Mouse (Mus musculus) kidney, postnatal 14 days (tissue): ENCODE measurements at regions not wholly inside any gene's neighbourhood (a gene's known extent, or its start where the extent isn't known, plus 50 kb on each side); places are given as distances from the start of the nearest gene placed in this dataset.

Source experiments
- DNase-seq: peaks from one replicate; pipeline ENCODE4 v3.0.0; 2022; ENCODE audit warnings: mixed read lengths

DNA sequence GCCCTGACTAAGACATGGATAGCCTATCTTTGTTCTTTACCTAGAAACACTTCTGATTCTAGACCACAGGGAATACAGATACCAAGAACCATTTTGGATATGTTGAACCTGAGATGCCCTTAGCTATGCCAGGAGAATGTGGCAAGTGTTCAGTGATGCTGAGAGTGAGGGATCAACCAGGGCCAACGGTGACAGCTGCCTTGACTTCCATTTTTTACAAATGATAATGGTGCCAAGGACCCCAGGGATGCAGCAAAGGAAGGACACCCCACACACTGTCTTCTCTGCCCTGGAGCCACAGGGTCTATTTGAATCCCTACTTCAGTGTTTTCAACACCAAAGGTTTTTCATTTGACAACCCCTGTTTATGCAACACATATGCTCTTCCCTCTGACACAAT is 174.4 kb downstream of the Gsdmc2 start:
- DNase-seq, result no peak

DNA sequence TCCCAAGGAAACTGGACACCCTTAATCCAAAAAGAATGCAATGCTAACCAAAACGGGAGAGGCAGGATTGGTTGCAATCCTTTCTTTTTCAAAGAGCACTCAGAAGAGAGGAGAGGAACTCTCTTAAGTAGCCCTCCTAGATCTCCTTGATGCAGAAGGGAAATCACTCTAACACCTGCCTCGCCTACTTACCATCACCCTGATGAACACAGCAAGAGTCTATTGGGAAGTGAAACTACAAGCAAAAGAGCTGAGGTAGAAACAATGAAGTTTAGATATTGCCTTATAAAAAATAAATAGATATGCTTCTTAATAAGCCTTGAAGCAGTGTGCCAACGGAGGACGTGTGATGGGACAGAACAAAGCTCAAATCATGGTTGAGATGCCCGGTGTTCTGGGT is 177.4 kb downstream of the Gsdmc2 start:
- no peak for DNase-seq

DNA sequence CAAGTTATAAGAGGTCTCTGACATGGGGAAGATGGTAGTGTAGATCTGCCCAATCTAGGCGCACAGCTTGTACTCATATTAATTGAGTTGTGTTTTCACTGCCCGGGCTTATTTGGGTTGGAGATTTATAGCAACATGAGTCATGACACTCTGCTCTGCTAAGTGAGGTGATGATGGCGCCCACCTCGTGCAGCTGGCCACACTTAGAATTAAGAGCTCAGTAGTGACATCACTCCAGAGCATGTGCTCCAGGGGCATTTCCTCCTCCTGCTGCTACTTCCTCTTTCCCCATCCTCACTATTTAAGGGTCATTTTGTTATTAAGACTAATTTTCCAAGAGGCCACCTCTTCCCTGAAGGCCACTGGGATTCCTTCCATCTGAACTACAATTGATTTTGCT is 179.5 kb downstream of the Gsdmc2 start:
- no peak for DNase-seq

DNA sequence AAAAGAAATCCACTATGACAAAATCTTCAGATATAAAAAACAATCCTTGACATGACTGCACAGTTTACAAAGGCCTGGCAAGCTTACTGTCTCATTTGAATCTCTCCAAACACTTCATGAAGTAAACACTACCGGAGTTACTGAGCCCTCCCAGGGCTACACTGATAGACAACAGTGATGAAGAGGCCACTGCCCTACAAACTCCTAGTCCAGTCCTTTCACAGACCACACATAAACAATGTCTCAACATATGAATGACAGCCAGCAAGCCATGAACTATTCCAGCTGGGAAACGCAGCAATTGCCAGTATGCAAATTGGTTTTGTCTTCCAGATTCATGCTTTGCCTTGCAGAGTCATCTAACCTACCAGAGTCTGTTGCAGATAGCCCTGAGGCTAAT is 180.1 kb downstream of the Gsdmc2 start:
- DNase-seq, result no peak

DNA sequence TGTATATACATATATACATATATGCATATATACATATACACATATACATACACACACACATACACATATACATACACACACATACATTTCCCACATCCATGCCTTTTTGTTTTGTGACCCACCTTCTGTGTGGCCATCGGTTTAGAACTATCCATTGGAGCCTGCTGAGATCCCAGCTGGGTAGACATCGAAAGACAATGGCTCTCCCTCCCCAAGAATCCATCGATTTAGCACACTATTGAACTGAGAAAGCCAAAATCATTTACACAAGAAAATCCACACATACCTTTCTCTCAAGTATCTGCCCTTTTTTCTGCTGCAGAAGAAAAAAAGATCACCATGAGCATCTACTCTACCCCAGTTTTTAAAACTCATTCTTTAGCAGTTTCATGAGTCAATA is 182.8 kb downstream of the Gsdmc2 start:
- no peak for DNase-seq

DNA sequence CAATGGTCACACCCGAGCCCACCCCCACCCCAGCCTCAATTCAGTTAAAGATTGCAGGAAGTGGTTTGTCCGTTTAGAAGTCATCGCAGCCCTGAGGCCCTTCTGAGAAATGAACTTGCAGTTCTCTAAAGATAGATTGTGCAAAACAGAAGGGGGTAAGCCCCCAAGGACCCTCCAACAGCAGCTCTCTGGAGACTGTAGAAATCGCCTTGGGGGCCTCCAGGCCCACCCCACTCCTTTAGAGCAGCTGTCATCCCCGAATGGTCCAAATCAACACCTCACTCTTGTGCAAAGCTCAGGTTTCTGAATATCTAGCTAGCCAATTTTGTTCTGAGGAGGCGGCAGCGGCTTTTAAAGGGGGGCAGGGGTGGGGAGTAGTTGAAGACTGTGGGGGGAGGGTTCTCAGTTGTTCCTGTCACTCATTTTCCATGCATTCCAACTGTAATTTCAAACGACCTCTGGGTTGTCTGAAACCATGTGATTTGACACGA is 186.9 kb downstream of the Gsdmc2 start:
- DNase-seq, result no peak

DNA sequence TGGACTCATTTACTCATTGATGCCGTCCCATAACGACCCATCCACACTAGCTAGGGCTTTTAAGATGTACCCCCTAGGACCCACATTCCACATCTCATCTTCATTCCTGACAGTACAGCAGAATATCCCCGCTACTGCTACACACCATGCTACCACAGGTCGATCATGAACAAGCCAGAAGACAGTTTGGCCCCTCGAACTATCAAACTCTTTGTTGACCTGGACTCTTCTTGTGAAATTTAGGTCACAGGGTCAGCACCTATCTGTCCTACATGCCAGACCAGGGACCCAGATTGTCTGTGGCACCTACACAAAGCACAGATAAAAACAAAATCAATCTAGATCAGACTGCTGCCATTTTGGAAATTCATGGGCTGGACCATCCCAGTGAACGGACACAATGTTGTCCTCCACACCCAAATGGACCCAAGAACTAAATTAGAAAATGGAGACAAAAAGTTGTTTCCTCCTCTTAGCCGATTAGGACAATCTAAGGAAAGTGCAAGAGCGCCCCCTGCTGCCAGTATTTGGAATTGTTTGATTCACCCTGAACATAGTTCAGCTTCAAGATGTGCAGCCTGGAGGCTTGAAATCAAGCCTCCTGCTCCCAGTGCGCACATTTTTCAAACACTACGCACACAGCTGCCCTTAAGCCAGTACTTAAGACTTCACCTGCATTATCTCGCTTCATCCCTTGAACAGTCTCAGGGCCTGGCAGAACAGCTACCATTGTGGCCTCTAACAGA is 192.6 kb downstream of the Gsdmc2 start:
- peak; percentile 75 for DNase-seq

DNA sequence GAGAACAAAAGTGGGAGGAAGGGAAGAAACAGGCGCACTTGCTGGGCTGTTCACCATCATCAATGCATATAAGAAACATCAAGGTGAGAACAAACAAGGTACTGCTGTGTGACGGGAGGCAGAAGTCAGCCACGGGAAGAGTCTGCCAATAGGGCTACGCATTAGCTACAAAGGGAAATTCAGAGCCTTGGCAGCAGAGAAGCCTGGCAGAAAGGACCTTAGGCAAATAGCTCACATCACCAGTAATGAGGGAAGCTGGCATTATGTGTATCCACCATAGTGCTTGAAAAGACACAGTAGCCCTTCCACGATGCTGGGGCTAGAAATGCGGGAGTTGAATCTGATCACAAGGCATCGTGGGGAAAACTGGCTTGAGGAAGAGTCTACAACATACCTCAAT is 193.9 kb downstream of the Gsdmc2 start:
- DNase-seq, result no peak

DNA sequence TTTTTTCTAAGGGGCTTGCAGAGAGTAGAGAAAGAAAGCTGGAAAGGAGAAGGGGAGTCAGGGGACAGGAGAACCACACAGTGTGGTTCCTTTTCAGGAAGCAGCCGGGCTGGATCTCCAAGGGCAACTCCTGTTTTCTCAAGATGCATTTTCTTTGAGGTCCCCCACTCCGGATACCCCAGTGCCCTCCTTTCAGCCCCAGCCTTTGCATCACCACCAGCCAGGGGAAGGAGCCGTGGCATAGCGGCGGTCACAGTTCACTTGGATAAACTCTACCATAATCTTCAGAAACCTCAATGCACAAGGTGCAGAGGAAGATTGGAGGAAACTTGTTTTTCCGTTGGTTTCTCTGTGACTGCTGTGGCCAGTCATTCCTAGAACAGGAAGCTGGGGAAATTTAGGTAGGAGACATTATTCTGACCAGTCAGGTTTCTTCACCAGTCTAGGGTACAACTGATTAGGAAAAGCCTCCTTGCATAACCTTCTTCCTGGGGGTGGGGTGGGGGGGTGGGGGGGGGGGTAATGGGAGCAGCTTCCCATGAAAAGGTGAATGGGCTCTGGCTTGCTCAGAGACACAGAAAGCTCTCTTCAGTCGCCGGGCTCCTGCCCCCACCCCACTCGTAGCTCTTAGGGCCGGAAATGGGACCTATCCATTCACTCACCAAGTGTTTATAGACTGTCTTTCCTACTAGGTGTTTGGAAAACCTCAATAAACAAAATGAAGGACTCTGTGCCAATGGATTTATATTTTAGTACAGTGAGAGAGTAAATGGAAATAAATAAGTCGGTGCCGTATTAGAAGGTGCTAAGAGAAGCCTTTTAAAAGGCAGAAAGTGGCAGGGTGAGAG is 196.6 kb downstream of the Gsdmc2 start:
- DNase-seq, result no peak

DNA sequence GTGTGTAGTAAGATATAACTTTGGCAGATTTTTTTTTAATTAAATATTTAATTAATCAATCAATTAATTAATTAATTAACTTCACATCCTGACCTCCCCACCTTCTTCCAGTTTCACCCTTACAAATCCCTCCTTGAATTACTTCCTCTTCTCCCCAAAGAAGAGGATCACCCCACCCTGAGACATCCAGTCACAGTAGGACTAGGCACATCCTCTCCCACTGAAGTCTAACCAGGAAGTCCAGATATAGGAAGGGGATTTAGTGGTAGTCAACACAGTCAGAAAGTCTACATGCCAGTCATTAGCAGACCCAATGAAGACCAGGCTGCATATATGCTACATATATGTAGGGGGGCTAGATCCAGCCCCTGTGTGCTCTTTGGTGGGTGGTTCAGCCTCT is 220.2 kb downstream of the Gsdmc2 start:
- DNase-seq, result no peak

DNA sequence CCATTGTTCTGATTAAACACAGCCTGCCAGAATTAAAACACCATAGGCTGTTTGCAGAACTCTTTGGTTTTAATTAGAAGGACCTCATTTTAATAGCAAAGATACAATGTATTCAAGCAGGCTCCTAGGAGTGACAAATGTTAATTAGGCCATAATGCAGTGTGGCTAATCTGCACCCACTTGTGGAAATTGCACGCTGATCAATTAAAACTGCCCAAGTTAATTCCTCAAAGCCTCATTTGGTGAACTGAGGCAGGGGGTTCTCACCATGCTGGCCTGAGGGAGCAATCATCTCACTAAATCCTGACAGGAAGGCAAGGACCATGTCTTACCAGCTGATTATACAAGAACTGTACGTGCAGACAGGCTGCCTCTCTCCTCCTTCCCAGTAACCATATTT is 220.7 kb downstream of the Gsdmc2 start:
- no peak for DNase-seq

DNA sequence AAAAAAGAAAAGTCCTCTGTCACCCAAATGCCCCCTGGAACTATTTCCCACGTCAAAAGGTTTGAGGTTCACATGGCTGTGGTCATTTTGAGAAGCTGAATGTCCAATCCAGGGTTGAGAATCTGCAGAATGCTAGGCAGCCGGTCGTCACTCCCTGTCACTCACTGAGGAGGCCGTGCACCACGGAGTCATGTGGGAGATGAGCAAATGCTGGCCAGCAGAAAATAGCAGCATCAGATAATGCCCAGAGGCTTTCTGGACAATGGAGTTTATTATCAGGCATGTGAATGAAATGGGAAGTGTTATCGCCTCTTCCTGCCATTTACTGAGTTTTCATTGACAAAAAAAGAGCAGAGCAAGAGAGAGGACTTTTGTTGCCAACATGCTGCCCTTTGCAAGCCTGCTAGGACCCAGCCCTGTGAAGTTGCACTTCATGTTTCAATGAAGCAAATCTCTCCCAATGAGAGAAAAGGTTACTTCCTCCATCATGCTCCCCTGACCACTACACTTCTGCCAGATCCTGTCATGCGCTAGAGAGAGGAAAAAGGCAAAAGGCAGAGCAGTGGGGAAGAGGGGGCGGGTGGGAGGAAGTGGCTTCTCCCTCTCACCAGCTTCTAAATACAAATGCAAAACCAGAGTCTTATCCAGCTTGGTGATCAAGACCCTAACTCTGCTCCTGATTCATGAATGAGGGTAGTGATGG is 228.3 kb downstream of the Gsdmc2 start:
- DNase-seq, result no peak

DNA sequence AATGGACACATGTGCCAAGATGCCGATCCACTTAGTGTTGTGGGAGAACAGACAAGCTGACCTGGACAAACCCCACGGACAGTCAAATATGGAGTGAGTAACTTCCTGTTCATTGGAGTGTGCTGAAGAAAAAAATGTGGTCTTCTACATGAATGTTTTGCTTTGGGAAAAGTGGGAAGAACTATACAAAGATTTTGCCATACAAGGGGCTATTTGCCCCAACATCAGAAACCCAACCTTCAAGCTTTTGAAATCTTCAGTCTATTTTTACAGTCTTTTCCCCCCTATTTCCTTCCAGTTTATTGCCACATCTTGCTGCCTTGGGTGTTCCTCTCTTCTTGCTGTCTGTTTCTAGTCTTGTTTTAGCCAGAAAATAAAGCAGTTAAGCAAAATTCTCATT is 230.8 kb downstream of the Gsdmc2 start:
- no peak for DNase-seq

DNA sequence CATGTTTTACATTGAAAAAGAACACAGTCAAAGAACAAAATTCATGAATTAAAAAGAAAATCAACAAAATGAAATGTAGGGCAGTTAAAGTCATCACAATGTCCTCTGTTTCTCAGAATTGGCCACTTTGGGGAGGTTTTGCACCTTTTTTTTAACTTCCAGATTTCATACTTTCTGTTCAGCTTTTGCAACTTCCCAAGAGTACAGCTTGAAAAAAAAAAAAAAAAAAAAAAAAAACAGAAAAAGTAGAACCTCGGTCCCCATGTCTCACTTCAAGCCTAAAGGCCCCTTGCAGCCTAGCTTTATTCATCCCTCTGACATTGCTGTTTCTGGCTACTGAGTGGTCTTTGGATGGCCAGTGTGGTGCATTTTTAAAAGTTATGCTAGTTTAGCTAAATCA is 231.9 kb downstream of the Gsdmc2 start:
- DNase-seq, result no peak

DNA sequence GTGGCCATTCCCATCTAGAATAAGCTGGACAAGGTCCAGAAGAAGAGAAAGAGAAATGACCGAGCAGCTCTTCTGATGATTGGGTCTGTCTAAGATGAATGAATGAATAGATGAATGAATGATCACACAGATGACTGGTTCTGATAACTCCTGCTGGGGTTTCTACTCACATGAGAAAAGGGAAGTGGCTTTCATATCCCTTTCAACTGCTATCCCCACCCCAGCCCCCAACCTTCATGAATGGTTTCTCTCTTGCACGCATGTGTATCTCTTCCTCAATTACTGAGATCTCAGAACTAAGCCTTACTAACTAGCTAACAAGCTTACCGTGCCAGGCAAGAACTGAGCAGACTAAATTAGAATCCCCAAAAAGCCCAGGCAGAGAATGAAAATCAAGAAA is 233.8 kb downstream of the Gsdmc2 start:
- DNase-seq, result no peak

DNA sequence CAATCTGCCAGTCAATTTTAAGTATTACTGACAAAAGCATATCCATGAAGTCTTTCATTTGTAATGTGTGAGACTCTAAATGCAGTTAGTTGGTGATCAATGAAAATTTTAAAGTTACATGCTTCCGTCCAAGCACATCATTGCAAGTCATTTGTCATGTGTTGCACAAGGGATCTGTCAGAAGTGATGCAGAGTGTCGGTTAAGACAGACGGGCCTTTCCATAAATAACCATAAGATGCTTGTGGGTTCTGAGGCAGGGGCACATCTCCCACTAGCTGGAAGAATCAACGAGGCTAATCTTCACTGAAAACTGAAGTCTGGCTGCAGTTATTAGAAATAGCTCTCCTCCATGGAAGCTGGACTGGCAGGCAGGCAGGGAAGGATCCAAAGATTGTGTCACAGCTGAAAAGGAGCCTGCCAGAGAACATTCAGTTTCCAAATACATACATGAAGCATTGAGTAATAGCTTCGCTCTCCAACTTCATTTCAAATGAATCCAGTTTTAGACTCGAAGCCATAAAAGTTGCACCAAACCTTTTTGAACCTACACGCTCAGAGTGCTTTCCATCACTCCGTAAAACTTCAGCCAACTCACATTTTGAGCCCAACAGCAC is 241.8 kb downstream of the Gsdmc2 start:
- no peak for DNase-seq

DNA sequence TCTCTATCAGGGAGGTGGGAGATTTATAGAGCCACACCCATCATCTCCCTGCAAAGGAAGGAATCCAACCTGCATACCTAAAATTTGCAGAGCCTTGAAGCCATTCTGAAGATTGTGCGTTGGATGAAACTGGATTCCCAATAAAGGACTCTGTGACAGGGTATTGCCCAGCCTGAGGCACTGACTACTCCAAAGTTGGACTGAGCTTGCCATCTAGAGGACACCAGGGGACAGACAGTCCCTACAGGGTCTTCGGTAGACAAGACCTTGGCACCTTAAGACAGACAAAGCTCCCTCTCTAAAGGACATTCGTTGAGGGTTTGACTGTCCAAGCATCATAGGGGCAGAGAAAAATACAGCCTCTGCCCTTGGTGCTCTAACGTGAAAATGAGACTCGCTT is 243.4 kb downstream of the Gsdmc2 start:
- peak; percentile 47 for DNase-seq

DNA sequence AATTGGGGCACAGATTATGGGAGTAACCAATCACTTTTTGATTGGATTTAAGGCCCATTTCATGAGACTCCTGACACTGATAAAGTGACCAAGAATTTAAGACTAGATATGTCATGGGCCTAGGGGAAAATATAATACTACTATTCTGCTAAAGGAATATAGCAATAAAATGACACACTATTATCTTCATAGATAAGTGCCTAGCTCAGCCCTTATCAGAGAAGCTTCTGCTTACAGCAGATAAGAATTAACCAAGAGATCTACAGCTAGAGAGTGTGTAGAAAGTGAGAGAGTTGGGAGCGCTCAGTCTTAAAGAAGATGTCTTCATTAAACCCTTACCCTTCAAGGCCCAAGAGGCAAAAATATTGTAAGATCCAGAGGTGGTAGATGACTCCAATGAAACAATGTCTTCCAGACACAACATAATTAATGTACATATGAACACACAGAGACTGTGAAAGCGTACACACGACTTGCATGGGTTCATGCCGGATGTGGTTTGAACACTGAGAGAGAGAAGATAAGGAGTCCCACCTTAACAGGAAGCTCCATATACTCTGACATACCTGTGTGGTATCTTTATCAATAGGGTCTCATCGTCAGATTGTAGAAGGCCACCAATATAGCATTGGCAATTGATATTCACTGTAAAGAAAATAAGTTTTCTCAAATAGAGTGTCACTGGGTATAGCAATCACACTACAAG is 252.1 kb downstream of the Gsdmc2 start:
- DNase-seq, result no peak

DNA sequence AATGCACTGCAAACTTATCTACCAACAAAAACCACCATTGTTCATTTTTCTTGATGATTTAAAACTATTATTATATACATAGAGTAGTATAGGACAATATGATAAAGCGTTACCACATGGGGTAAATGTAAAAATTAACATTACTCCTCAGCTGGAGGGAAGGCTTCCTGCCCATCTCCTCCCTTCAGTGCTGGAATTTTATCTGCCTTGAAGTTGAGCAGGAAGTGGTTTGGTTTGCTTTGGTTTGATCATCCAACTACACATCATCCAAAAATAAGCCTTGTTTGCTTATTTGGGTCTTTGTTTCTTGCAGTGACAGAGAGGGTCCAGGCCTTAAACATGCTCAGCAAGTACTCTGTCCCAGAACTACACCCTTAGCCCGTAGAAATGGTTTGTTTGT is 285.7 kb downstream of the Gsdmc2 start:
- DNase-seq, result no peak

DNA sequence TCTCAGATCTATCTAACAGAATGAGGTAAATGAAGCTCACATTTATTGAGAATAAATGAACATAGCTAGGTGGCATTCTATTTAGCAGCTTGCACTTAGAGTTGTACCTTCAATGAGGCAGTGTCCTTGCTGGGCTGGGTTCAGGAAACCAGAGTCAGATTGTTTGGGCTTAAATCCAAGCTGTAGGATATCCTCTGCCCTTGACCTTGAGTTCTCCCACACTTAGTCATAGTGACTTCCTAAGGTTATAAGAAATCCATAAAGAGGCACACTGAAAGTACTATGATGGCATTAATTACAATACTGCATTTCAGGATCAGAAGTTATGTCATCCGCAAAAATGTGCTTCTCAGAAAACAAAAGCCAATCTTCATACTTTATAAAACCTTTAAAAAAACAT is 286.3 kb downstream of the Gsdmc2 start:
- no peak for DNase-seq

DNA sequence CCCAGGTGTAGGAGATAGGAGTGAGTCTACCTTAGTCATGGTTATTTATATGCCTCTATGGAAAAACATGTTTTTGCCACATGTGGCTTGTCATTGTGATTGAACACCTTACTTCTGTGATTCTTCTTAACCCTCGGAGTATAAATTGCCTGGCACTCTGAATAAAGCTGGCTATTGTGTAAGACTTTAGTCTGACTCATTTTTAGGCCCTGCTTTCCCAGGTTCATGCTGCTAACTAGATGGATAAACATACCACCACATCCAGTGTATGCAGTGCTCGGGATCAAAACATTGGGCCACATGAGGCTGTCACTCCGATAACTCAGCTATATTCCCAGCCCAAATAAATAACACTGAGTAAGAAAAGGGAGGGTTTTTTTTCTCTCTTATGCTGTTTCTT is 287.2 kb downstream of the Gsdmc2 start:
- no peak for DNase-seq

DNA sequence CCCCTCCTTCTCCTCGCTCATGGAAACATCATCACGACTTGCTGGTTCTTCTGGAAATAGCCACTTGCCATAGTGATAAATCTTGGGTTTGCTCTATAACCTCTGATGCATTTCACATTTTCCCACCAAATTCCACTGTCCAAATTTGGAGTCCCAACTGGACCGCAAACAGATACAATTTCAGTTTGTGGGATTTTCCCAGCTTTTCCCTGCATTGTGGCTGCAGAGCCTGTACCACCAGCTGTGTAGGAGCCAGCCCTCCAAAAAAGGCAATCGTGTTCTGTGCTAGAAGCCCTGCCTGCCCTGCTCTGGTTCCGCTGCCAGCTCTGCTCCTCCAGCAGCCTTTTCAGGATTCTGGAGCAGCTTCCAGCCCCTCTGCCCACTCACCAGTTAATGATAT is 291.4 kb downstream of the Gsdmc2 start:
- DNase-seq, result peak; percentile 8
